Mouse (Mus musculus) liver, embryonic 12.5 days (tissue): ENCODE measurements around the gene Nxpe4. TPM values are rescaled to one million over a fixed set of nuclear protein-coding genes. Genes with fewer than 3 reads are reported as not detected.

Experiments used
- ATAC-seq: fragments of 200-750 bp; cut with Nextera tagmentation; 2 replicates; pipeline ENCODE4 v1.8.0; 2017; ENCODE audit warnings: moderate number of reproducible peaks, mild to moderate bottlenecking, moderate library complexity
- H3K27ac ChIP-seq: fragments of 300-500 bp; sonication (generic); 2 replicates; pipeline ENCODE4 v1.5.1; 2016; ENCODE audit warnings: mild to moderate bottlenecking
- H3K27me3 ChIP-seq: fragments of 300-500 bp; sonication (generic); replicated peaks from 2 replicates; pipeline ENCODE4 v1.6.1; 2016; ENCODE audit warnings: mild to moderate bottlenecking, moderate library complexity
- H3K36me3 ChIP-seq: fragments of 300-500 bp; sonication (generic); 2 replicates; pipeline ENCODE4 v1.6.1; 2016; ENCODE audit warnings: mild to moderate bottlenecking, moderate library complexity
- H3K4me1 ChIP-seq: fragments of 300-500 bp; sonication (generic); 2 replicates; pipeline ENCODE4 v1.6.1; 2016
- H3K4me2 ChIP-seq: fragments of 300-500 bp; sonication (generic); 2 replicates; pipeline ENCODE4 v1.6.1; 2016; ENCODE audit warnings: mild to moderate bottlenecking, moderate library complexity
- H3K4me3 ChIP-seq: fragments of 300-500 bp; sonication (generic); 2 replicates; pipeline ENCODE4 v1.5.1; 2016; ENCODE audit warnings: mild to moderate bottlenecking, moderate library complexity
- H3K9ac ChIP-seq: fragments of 300-500 bp; sonication (generic); 2 replicates; pipeline ENCODE4 v1.6.1; 2016; ENCODE audit warnings: mild to moderate bottlenecking, moderate library complexity
- H3K9me3 ChIP-seq: fragments of 300-500 bp; sonication (generic); replicated peaks from 2 replicates; pipeline ENCODE4 v1.6.1; 2016; ENCODE audit warnings: mild to moderate bottlenecking, moderate library complexity
- WGBS: fragments of 180-500 bp; shearing (Covaris S2); methylation state at CpG from one replicate; pipeline ENCODE4 v1.1.7; 2016; ENCODE audit not compliant: insufficient replicate concordance; 5-methylcytosine and 5-hydroxymethylcytosine counted together
- polyA plus RNA-seq: library from polyadenylated mRNA; unstranded; fragments of >200 nt; fragmentation: Nextera tagmentation; extraction: Ambion mirVana; gene quantifications from 2 replicates; pipeline ENCODE4 v1.2.1, GENCODE M21; 2016

Gene Nxpe4
- polyA plus RNA-seq, 1 experiment from 2014 or later, result 7.8 TPM

- Histone ChIP-seq H3K27ac (no peak overlapping the region), H3K4me1 (no peaks in the 10 kb centered on the region), H3K4me2 (no peak overlapping the region), H3K36me3 (no peaks in the 10 kb centered on the region), H3K27me3 (no peaks in the 10 kb centered on the region), H3K4me3 (no peak overlapping the region), H3K9ac (no peak overlapping the region), H3K9me3 (no peaks in the 10 kb centered on the region)
- no peak for ATAC-seq
- WGBS, result 64% methylated on average over 12 of the region's 12 CpGs
These were observed 35.6 kb downstream of the Nxpe4 start for GRCm38 (mm10) chr9:48197458-48197884.

GRCm38 (mm10) chr9:48210970-48211369, 49.1 kb downstream of the Nxpe4 start:
- Histone ChIP-seq H3K9ac (no peak overlapping the region), H3K4me3 (no peak overlapping the region), H3K36me3 (no peaks in the 10 kb centered on the region), H3K9me3 (no peaks in the 10 kb centered on the region), H3K4me1 (no peaks in the 10 kb centered on the region), H3K27ac (no peak overlapping the region), H3K27me3 (no peaks in the 10 kb centered on the region), H3K4me2 (no peak overlapping the region)
- WGBS, result 81% methylated on average over 6 of the region's 6 CpGs
- ATAC-seq, result no peak

GRCm38 (mm10) chr9:48211912-48212311, 50.1 kb downstream of the Nxpe4 start:
- no peak overlapping the region for H3K9ac ChIP-seq
- ATAC-seq, result no peak
- no peaks in the 10 kb centered on the region; the same call in 1 of the 2 replicates for H3K27me3 ChIP-seq
- no peak overlapping the region for H3K27ac ChIP-seq
- H3K36me3 ChIP-seq, result no peaks in the 10 kb centered on the region
- H3K4me2 ChIP-seq, result no peak overlapping the region
- 74% methylated on average over 5 of the region's 5 CpGs for WGBS
- no peaks in the 10 kb centered on the region for H3K4me1 ChIP-seq
- H3K4me3 ChIP-seq, result no peak overlapping the region
- no peaks in the 10 kb centered on the region for H3K9me3 ChIP-seq

- Histone ChIP-seq H3K27me3 (no peaks in the 10 kb centered on the region; the same call in 1 of the 2 replicates), H3K9me3 (no peaks in the 10 kb centered on the region), H3K4me3 (no peak overlapping the region), H3K4me2 (no peak overlapping the region), H3K27ac (no peak overlapping the region), H3K4me1 (no peaks in the 10 kb centered on the region), H3K9ac (no peak overlapping the region), H3K36me3 (no peaks in the 10 kb centered on the region)
- ATAC-seq, result no peak
- 70% methylated on average over 9 of the region's 9 CpGs for WGBS
These were observed 52.9 kb downstream of the Nxpe4 start for GRCm38 (mm10) chr9:48214751-48215150.

- H3K4me1 ChIP-seq, result no peaks in the 10 kb centered on the region
- no peak overlapping the region for H3K4me2 ChIP-seq
- ATAC-seq, result no peak
- no peaks in the 10 kb centered on the region for H3K36me3 ChIP-seq
- H3K27me3 ChIP-seq, result no peaks in the 10 kb centered on the region; the same call in 1 of the 2 replicates
- no peak overlapping the region for H3K4me3 ChIP-seq
- no peak overlapping the region for H3K27ac ChIP-seq
- H3K9me3 ChIP-seq, result no peaks in the 10 kb centered on the region
- H3K9ac ChIP-seq, result no peak overlapping the region
- WGBS, result 71% methylated on average over 13 of the region's 13 CpGs
These were observed 54.5 kb downstream of the Nxpe4 start for GRCm38 (mm10) chr9:48216091-48217001.

GRCm38 (mm10) chr9:48230706-48231105, 68.9 kb downstream of the Nxpe4 start:
- ATAC-seq, result no peak
- H3K9me3 ChIP-seq, result no peaks in the 10 kb centered on the region
- H3K27me3 ChIP-seq, result no peaks in the 10 kb centered on the region
- H3K27ac ChIP-seq, result no peak overlapping the region
- H3K4me3 ChIP-seq, result no peak overlapping the region
- H3K4me1 ChIP-seq, result no peaks in the 10 kb centered on the region
- 60% methylated on average over 3 of the region's 3 CpGs for WGBS
- H3K36me3 ChIP-seq, result no peaks in the 10 kb centered on the region
- H3K9ac ChIP-seq, result no peak overlapping the region
- H3K4me2 ChIP-seq, result no peak overlapping the region

GRCm38 (mm10) chr9:48236455-48236854, 74.6 kb downstream of the Nxpe4 start:
- Histone ChIP-seq H3K36me3 (no peaks in the 10 kb centered on the region), H3K4me3 (no peak overlapping the region), H3K4me2 (no peak overlapping the region), H3K9ac (no peak overlapping the region), H3K9me3 (no peaks in the 10 kb centered on the region), H3K4me1 (no peaks in the 10 kb centered on the region), H3K27me3 (0 out of 2 replicates have a peak, but pooled peaks cover 4% of the 10 kb centered on the region), H3K27ac (no peak overlapping the region)
- ATAC-seq, result no peak
- 51% methylated on average over 6 of the region's 6 CpGs for WGBS

- no peaks in the 10 kb centered on the region for H3K9me3 ChIP-seq
- H3K4me1 ChIP-seq, result no peaks in the 10 kb centered on the region
- H3K27ac ChIP-seq, result no peak overlapping the region
- H3K4me3 ChIP-seq, result no peak overlapping the region
- WGBS, result 61% methylated on average over 9 of the region's 9 CpGs
- no peak overlapping the region for H3K9ac ChIP-seq
- 0 out of 2 replicates have a peak, but pooled peaks cover 4% of the 10 kb centered on the region for H3K27me3 ChIP-seq
- H3K36me3 ChIP-seq, result no peaks in the 10 kb centered on the region
- H3K4me2 ChIP-seq, result no peak overlapping the region
- no peak for ATAC-seq
These were observed 76.4 kb downstream of the Nxpe4 start for GRCm38 (mm10) chr9:48238153-48238755.

GRCm38 (mm10) chr9:48239461-48239860, 77.6 kb downstream of the Nxpe4 start:
- Histone ChIP-seq H3K36me3 (no peaks in the 10 kb centered on the region), H3K27ac (no peak overlapping the region), H3K4me3 (no peak overlapping the region), H3K4me1 (no peaks in the 10 kb centered on the region), H3K9me3 (no peaks in the 10 kb centered on the region), H3K9ac (no peak overlapping the region), H3K4me2 (no peak overlapping the region), H3K27me3 (0 out of 2 replicates have a peak, but pooled peaks cover 4% of the 10 kb centered on the region)
- 71% methylated on average over 5 of the region's 5 CpGs for WGBS
- no peak for ATAC-seq

GRCm38 (mm10) chr9:48240431-48240830, 78.6 kb downstream of the Nxpe4 start:
- H3K9me3 ChIP-seq, result no peaks in the 10 kb centered on the region
- H3K27me3 ChIP-seq, result 0 out of 2 replicates have a peak, but pooled peaks cover 4% of the 10 kb centered on the region
- H3K27ac ChIP-seq, result no peak overlapping the region
- H3K4me2 ChIP-seq, result no peak overlapping the region
- no peaks in the 10 kb centered on the region for H3K4me1 ChIP-seq
- no peak overlapping the region for H3K9ac ChIP-seq
- no peak overlapping the region for H3K4me3 ChIP-seq
- 38% methylated on average over 5 of the region's 5 CpGs for WGBS
- no peaks in the 10 kb centered on the region for H3K36me3 ChIP-seq
- ATAC-seq, result no peak

- Histone ChIP-seq H3K4me3 (no peak overlapping the region), H3K36me3 (no peaks in the 10 kb centered on the region), H3K4me1 (no peaks in the 10 kb centered on the region), H3K27ac (no peak overlapping the region), H3K9ac (no peak overlapping the region), H3K9me3 (no peaks in the 10 kb centered on the region), H3K27me3 (no peaks in the 10 kb centered on the region), H3K4me2 (no peak overlapping the region)
- no peak for ATAC-seq
- 73% methylated on average over 1 of the region's 1 CpGs for WGBS
These were observed 80.0 kb downstream of the Nxpe4 start for GRCm38 (mm10) chr9:48241791-48242190.

- no peak for ATAC-seq
- no peak overlapping the region for H3K27ac ChIP-seq
- no peaks in the 10 kb centered on the region for H3K36me3 ChIP-seq
- no peak overlapping the region for H3K9ac ChIP-seq
- H3K4me2 ChIP-seq, result no peak overlapping the region
- no peak overlapping the region for H3K4me3 ChIP-seq
- H3K9me3 ChIP-seq, result no peaks in the 10 kb centered on the region
- WGBS, result 73% methylated on average over 2 of the region's 2 CpGs
- no peaks in the 10 kb centered on the region for H3K27me3 ChIP-seq
- no peaks in the 10 kb centered on the region for H3K4me1 ChIP-seq
These were observed 80.9 kb downstream of the Nxpe4 start for GRCm38 (mm10) chr9:48242756-48243155.
